Mouse (Mus musculus) left cerebral cortex, postnatal 10 days (tissue): ENCODE measurements around the gene Ccdc181. TPM values are rescaled to one million over a fixed set of nuclear protein-coding genes. Genes with fewer than 3 reads are reported as not detected.

Source experiments
- DNase-seq, 2 experiments: peaks; one replicate each; pipeline ENCODE4 v3.0.0; 2021 to 2022; ENCODE audit warnings: low spot score in 2 of 2, mixed read lengths in 1 of 2; ENCODE audit errors: extremely low spot score in 1 of 2
- intact Hi-C: fragments of 180-260 bp; cut with DNase I; formaldehyde crosslinking; loops from one replicate; pipeline ENCODE4 v1.15.1; 2025
- total RNA-seq, 2 experiments: library from RNA; stranded (reverse); gene quantifications; 2 replicates each; pipeline ENCODE4 v1.2.3; 2021

Ccdc181 gene
- total RNA-seq, 2 experiments from 2014 or later = 21.1 to 21.7 TPM

GRCm38 (mm10) chr1:164321408-164321807, 46.0 kb downstream of the Ccdc181 start:
- intact Hi-C loops = no loop called here
- DNase-seq = no peak

- intact Hi-C loops = no loop called here
- no peak for DNase-seq
Measured at GRCm38 (mm10) chr1:164322987-164323650, 47.7 kb downstream of the Ccdc181 start.

- intact Hi-C loops = no loop called here
Measured at GRCm38 (mm10) chr1:164324221-164324620, 48.8 kb downstream of the Ccdc181 start.

GRCm38 (mm10) chr1:164324878-164325277, 49.5 kb downstream of the Ccdc181 start:
- DNase-seq = no peak
- intact Hi-C loops = no loop called here

More at GRCm38 (mm10) chr1:164324221-164324620, 48.8 kb downstream of the Ccdc181 start:
- DNase-seq = no peak

- intact Hi-C loops = no loop called here
- DNase-seq = peak; percentile 44 to 55
Measured at GRCm38 (mm10) chr1:164326600-164327155, 51.3 kb downstream of the Ccdc181 start.

GRCm38 (mm10) chr1:164327764-164328163, 52.4 kb downstream of the Ccdc181 start:
- intact Hi-C loops = no loop called here
- DNase-seq = no peak

- DNase-seq = no peak
- intact Hi-C loops = no loop called here
Measured at GRCm38 (mm10) chr1:164332559-164332958, 57.2 kb downstream of the Ccdc181 start.

- no peak for DNase-seq
- intact Hi-C loops = no loop called here
Measured at GRCm38 (mm10) chr1:164335435-164335834, 60.0 kb downstream of the Ccdc181 start.

- peak in 1 of 2 experiments; percentile 35 for DNase-seq
- intact Hi-C loops = no loop called here
Measured at GRCm38 (mm10) chr1:164335846-164336245, 60.5 kb downstream of the Ccdc181 start.

Other genes with a start within 250 kb of the Ccdc181 start
- under 1 TPM; 0.16 to 0.41 TPM for gene Sele, start 227.4 kb upstream of the Ccdc181 start, total RNA-seq
- gene Sell, start 213.6 kb upstream of the Ccdc181 start, total RNA-seq = not detected
- gene Selp, start 160.3 kb upstream of the Ccdc181 start, total RNA-seq = not detected
- under 1 TPM; 0.43 to 0.63 TPM for gene F5, start 123.7 kb upstream of the Ccdc181 start, total RNA-seq
- 10 to 100 TPM in 1 of 2 experiments, 1 to 10 TPM in 1; 9.0 to 12.6 TPM for gene Slc19a2, start 26.5 kb upstream of the Ccdc181 start, total RNA-seq
- gene Nme7, start 28.5 kb downstream of the Ccdc181 start, total RNA-seq = 10 to 100 TPM; 21.9 to 24.8 TPM
- 10 to 100 TPM; 26.0 to 30.2 TPM for gene Blzf1, start 31.9 kb downstream of the Ccdc181 start, total RNA-seq
- 1,000 to 10,000 TPM; 1,479 to 1,505 TPM for gene Atp1b1, start 182.8 kb downstream of the Ccdc181 start, total RNA-seq